Mouse (Mus musculus): ENCODE data around the gene Krt33a.

DNA sequence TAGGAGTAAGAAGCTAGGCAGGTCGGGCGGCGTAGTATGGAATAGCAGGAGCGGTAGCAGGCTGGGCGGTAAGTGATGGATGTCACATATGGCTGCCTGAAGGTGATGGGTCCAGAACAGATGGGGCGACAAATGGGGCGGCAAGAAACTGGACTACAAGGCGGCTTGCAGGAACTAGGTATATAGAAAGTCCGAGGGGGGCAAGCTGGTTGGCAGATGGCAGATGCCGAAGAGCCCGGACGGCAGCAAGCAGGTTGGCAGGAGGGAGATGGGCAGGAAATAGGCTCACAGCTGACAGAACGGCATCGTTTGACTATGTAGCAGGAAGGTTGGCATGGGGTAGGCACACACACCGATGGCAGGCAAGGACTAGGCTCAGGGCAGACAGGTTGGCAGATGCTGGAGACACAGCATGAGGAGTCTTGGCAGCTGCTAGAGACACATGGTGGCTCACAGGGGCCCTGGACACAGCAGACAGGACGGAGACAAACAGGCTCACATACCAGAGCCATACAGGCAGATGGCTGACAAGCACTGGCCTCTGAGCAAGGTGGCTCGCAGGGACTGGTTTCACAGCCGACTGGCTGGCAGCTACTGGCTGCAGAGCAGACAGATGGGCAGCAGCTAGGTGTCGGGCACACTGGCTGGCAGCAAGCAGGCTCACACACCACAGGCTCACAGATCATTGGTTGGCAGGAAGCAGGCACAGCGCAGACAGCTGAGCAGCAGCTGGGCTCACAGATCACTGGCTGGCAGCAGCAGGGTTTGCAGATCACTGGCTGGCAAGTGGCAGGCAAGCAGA, 30.5 kb downstream of the Krt33a start:
- TF ChIP-seq CTCF (IDR thresholded peaks at IDR 0.05; ENCODE audit: insufficient read depth, low read length) (no peak), POLR2A (IDR thresholded peaks at IDR 0.05; ENCODE audit: borderline replicate concordance, extremely low read depth, low read depth, low read length) (no peak)

Measured in lung, adult 2 months (tissue).